Mouse (Mus musculus) ES-E14 (cell line): Measurements from ENCODE around the gene Tlnrd1.

ENCODE experiments used
- CHD2 ChIP-seq: IDR thresholded peaks from 2 replicates; pipeline ENCODE4 v1.6.1; 2014; ENCODE audit warnings: mild to moderate bottlenecking, low read depth, low read length, inconsistent platforms
- HCFC1 ChIP-seq: IDR thresholded peaks from 2 replicates; pipeline ENCODE4 v1.6.1; 2012; ENCODE audit warnings: low read length, inconsistent platforms, borderline replicate concordance; ENCODE audit not compliant: insufficient read depth
- MAFK ChIP-seq: IDR thresholded peaks from 2 replicates; pipeline ENCODE4 v1.6.1; 2014; ENCODE audit warnings: mild to moderate bottlenecking, low read depth, low read length, inconsistent platforms; ENCODE audit not compliant: insufficient read depth
- ZNF384 ChIP-seq: IDR thresholded peaks from 2 replicates; pipeline ENCODE4 v1.6.1; 2012; ENCODE audit warnings: low read depth, low read length, inconsistent platforms

- TF ChIP-seq HCFC1 (no peak), CHD2 (no peak), MAFK (no peak), ZNF384 (no peak)
Measured at GRCm38 (mm10) chr7:83877088-83877487, 7.0 kb downstream of the Tlnrd1 start.
